Mouse (Mus musculus): ENCODE results near the gene Timm50. TPM values are rescaled to one million over a fixed set of nuclear protein-coding genes. Genes with fewer than 3 reads are reported as not detected.

The Timm50 gene
- polyA plus RNA-seq, 1 experiment from 2014 or later, result 160 TPM

- H3K36me3 ChIP-seq, result peaks cover 96% of the 10 kb centered on the region
- no peaks in the 10 kb centered on the region for H3K27me3 ChIP-seq
- H3K4me3 ChIP-seq (replicated peaks), result no peak overlapping the region
- H3K27ac ChIP-seq, result no peak overlapping the region
- no peaks in the 10 kb centered on the region for H3K4me1 ChIP-seq
- no peak for ATAC-seq (replicated peaks; ENCODE audit: low FRiP score)
- H3K9ac ChIP-seq, result no peak overlapping the region
- H3K9me3 ChIP-seq (replicated peaks), result no peaks in the 10 kb centered on the region
- no peak overlapping the region for H3K4me2 ChIP-seq
- 95% methylated on average over 17 of the region's 17 CpGs for WGBS
Observed at GRCm38 (mm10) chr7:28318714-28319113, 6.8 kb upstream of the Timm50 start.

- H3K27me3 ChIP-seq, result no peaks in the 10 kb centered on the region
- H3K4me1 ChIP-seq, result no peaks in the 10 kb centered on the region
- no peak overlapping the region for H3K4me3 ChIP-seq (replicated peaks)
- no peaks in the 10 kb centered on the region for H3K9me3 ChIP-seq (replicated peaks)
- no peak overlapping the region for H3K4me2 ChIP-seq
- 85% methylated on average over 3 of the region's 3 CpGs for WGBS
- no peak for ATAC-seq (replicated peaks; ENCODE audit: low FRiP score)
- H3K36me3 ChIP-seq, result peaks cover 89% of the 10 kb centered on the region
- no peak overlapping the region for H3K9ac ChIP-seq
- H3K27ac ChIP-seq, result no peak overlapping the region
Observed at GRCm38 (mm10) chr7:28318036-28318435, 6.2 kb upstream of the Timm50 start.

- ATAC-seq (replicated peaks; ENCODE audit: low FRiP score), result peak; percentile 68
- Histone ChIP-seq H3K9me3 (replicated peaks) (no peaks in the 10 kb centered on the region), H3K27me3 (no peaks in the 10 kb centered on the region), H3K4me2 (peak overlapping the region; percentile 88), H3K4me1 (peaks cover 25% of the 10 kb centered on the region), H3K27ac (peak overlapping the region; percentile 82), H3K9ac (peak overlapping the region; percentile 96), H3K36me3 (peaks cover 64% of the 10 kb centered on the region), H3K4me3 (replicated peaks) (peak overlapping the region; percentile 99)
- 4% methylated on average over 35 of the region's 35 CpGs for WGBS
Observed at GRCm38 (mm10) chr7:28311151-28311925, 534 bp downstream of the Timm50 start.

- Histone ChIP-seq H3K27ac (no peak overlapping the region), H3K9me3 (replicated peaks) (no peaks in the 10 kb centered on the region), H3K27me3 (no peaks in the 10 kb centered on the region), H3K4me1 (peaks cover 25% of the 10 kb centered on the region), H3K4me2 (no peak overlapping the region), H3K4me3 (replicated peaks) (peak overlapping the region; percentile 99; the same call in 1 of the 2 replicates), H3K9ac (no peak overlapping the region), H3K36me3 (peaks cover 64% of the 10 kb centered on the region)
- 30% methylated on average over 9 of the region's 9 CpGs for WGBS
- no peak for ATAC-seq (replicated peaks; ENCODE audit: low FRiP score)
Observed at GRCm38 (mm10) chr7:28309737-28310136, 2.1 kb downstream of the Timm50 start.

- 89% methylated on average over 8 of the region's 8 CpGs for WGBS
- Histone ChIP-seq H3K4me3 (replicated peaks) (no peak overlapping the region), H3K27me3 (peaks cover 27% of the 10 kb centered on the region), H3K9me3 (replicated peaks) (no peaks in the 10 kb centered on the region), H3K9ac (no peak overlapping the region), H3K4me1 (peaks cover 28% of the 10 kb centered on the region), H3K36me3 (peaks cover 59% of the 10 kb centered on the region), H3K4me2 (no peak overlapping the region), H3K27ac (no peak overlapping the region)
- ATAC-seq (replicated peaks; ENCODE audit: low FRiP score), result no peak
Observed at GRCm38 (mm10) chr7:28306216-28306615, 5.7 kb downstream of the Timm50 start.

GRCm38 (mm10) chr7:28305641-28306040 lies 6.2 kb downstream of the Timm50 start:
- Histone ChIP-seq H3K36me3 (peaks cover 59% of the 10 kb centered on the region), H3K4me3 (replicated peaks) (no peak overlapping the region), H3K9ac (no peak overlapping the region), H3K4me1 (peaks cover 25% of the 10 kb centered on the region), H3K27ac (no peak overlapping the region), H3K27me3 (peaks cover 33% of the 10 kb centered on the region), H3K9me3 (replicated peaks) (no peaks in the 10 kb centered on the region), H3K4me2 (no peak overlapping the region)
- no peak for ATAC-seq (replicated peaks; ENCODE audit: low FRiP score)
- WGBS, result 90% methylated on average over 10 of the region's 10 CpGs

GRCm38 (mm10) chr7:28301616-28302433 lies 10.0 kb downstream of the Timm50 start, which contains the start of gene Dll3:
TSS of gene Dll3 (minus strand) at chr7:28302238.
- peaks cover 22% of the 10 kb centered on the region for H3K36me3 ChIP-seq
- H3K27ac ChIP-seq, result no peak within 1 kb of the TSS
- peak within 1 kb of the TSS; percentile 67 for H3K4me2 ChIP-seq
- peaks cover 71% of the 10 kb centered on the region for H3K27me3 ChIP-seq
- ATAC-seq (replicated peaks; ENCODE audit: low FRiP score), result peak; percentile 53
- H3K4me3 ChIP-seq (replicated peaks), result peak within 1 kb of the TSS; percentile 36
- 1% methylated on average over 30 of the region's 30 CpGs for WGBS
- peaks cover 21% of the 10 kb centered on the region for H3K4me1 ChIP-seq
- no peaks in the 10 kb centered on the region for H3K9me3 ChIP-seq (replicated peaks)
- no peak within 1 kb of the TSS for H3K9ac ChIP-seq

- Histone ChIP-seq H3K27me3 (peaks cover 98% of the 10 kb centered on the region), H3K4me1 (peaks cover 29% of the 10 kb centered on the region), H3K9ac (no peak overlapping the region), H3K27ac (no peak overlapping the region), H3K9me3 (replicated peaks) (no peaks in the 10 kb centered on the region), H3K4me3 (replicated peaks) (peak overlapping the region; percentile 22), H3K36me3 (no peaks in the 10 kb centered on the region), H3K4me2 (peak overlapping the region; percentile 49)
- no peak for ATAC-seq (replicated peaks; ENCODE audit: low FRiP score)
- WGBS, result 16% methylated on average over 43 of the region's 43 CpGs
Observed at GRCm38 (mm10) chr7:28298837-28299625, 12.8 kb downstream of the Timm50 start.

GRCm38 (mm10) chr7:28294481-28294880 lies 17.4 kb downstream of the Timm50 start:
- H3K27me3 ChIP-seq, result peaks cover 99% of the 10 kb centered on the region

GRCm38 (mm10) chr7:28290638-28291590 lies 21.0 kb downstream of the Timm50 start, which contains the start of gene Selenov:
TSS of gene Selenov (minus strand) at chr7:28291186.
- no peaks in the 10 kb centered on the region for H3K9me3 ChIP-seq (replicated peaks)
- H3K36me3 ChIP-seq, result no peaks in the 10 kb centered on the region
- H3K4me3 ChIP-seq (replicated peaks), result peak within 1 kb of the TSS; percentile 36
- ATAC-seq (replicated peaks; ENCODE audit: low FRiP score), result peak; percentile 67
- H3K9ac ChIP-seq, result peak within 1 kb of the TSS; percentile 12
- H3K27ac ChIP-seq, result no peak within 1 kb of the TSS
- peaks cover 89% of the 10 kb centered on the region for H3K27me3 ChIP-seq
- WGBS, result 2% methylated on average over 52 of the region's 52 CpGs
- peaks cover 23% of the 10 kb centered on the region for H3K4me1 ChIP-seq
- H3K4me2 ChIP-seq, result peak within 1 kb of the TSS; percentile 62

More at GRCm38 (mm10) chr7:28294481-28294880, 17.4 kb downstream of the Timm50 start:
- Histone ChIP-seq H3K27ac (no peak overlapping the region), H3K4me2 (peak overlapping the region; percentile 97), H3K9me3 (replicated peaks) (no peaks in the 10 kb centered on the region), H3K4me1 (peaks cover 29% of the 10 kb centered on the region), H3K9ac (peak overlapping the region; percentile 53), H3K36me3 (no peaks in the 10 kb centered on the region), H3K4me3 (replicated peaks) (peak overlapping the region; percentile 57)
- ATAC-seq (replicated peaks; ENCODE audit: low FRiP score), result peak; percentile 52; the same call in 1 of the 2 replicates
- 1% methylated on average over 63 of the region's 63 CpGs for WGBS

Measured in kidney, embryonic 15.5 days (tissue).